Mouse (Mus musculus): ENCODE results near the gene Gm13306.
"Not testable (repeated sequence)": the region's sequence is repeated elsewhere in the genome, so short reads cannot be mapped to it uniquely, and the experiment has no call there.

Gm13306 gene

GRCm38 (mm10) chr4:42153136-42153535 is at the start of gene Gm13306:
Gene Gm13306, plus strand, starts transcription at chr4:42153436.
- not testable (repeated sequence) for DNase-seq

GRCm38 (mm10) chr4:42114517-42114916 is 38.7 kb upstream of the Gm13306 start, which contains the start of gene Gm13304:
Gene Gm13304, plus strand, starts transcription at chr4:42114817.
- DNase-seq: not testable (repeated sequence)

- DNase-seq: not testable (repeated sequence)
These were observed 15.3 kb downstream of the Gm13306 start, which contains the start of gene Gm13305 for GRCm38 (mm10) chr4:42168503-42168902. Gene Gm13305, minus strand, starts transcription at chr4:42168603.

- DNase-seq: not testable (repeated sequence)
These were observed 25.0 kb downstream of the Gm13306 start for GRCm38 (mm10) chr4:42178243-42178642.

GRCm38 (mm10) chr4:42183234-42184197 is 30.3 kb downstream of the Gm13306 start:
- not testable (repeated sequence) for DNase-seq

- not testable (repeated sequence) for DNase-seq
These were observed 31.2 kb downstream of the Gm13306 start for GRCm38 (mm10) chr4:42184324-42184979.

GRCm38 (mm10) chr4:42184980-42185372 is 31.7 kb downstream of the Gm13306 start:
- not testable (repeated sequence) for DNase-seq
